Mouse (Mus musculus) erythroblast, adult 5-6 weeks (primary cell): Measurements from ENCODE around the gene Gm20737. TPM values are rescaled to one million over a fixed set of nuclear protein-coding genes. Genes with fewer than 3 reads are reported as not detected.
"Not testable (repeated sequence)": the region's sequence is repeated elsewhere in the genome, so short reads cannot be mapped to it uniquely, and the experiment has no call there.

ENCODE experiments used
- ATAC-seq: replicated peaks from 2 replicates; pipeline ENCODE4 v1.8.0; 2016; ENCODE audit warnings: moderate number of reproducible peaks, mild to moderate bottlenecking, moderate TSS enrichment, inconsistent platforms; ENCODE audit not compliant: poor library complexity, low FRiP score, severe bottlenecking
- total RNA-seq, 2 experiments: library from RNA; stranded (forward) in 1 of 2; stranded (reverse) in 1 of 2; fragments of 150-400 nt in 1 of 2; fragments of 200-764, 138-1000 nt in 1 of 2; gene quantifications; 2 replicates each; pipeline versions ENCODE4 v1.2.3 to v1.2.4; 2015 to 2017; ENCODE audit warnings: low replicate concordance in 2 of 2

Gm20737 gene
- total RNA-seq (2015; ENCODE audit: low replicate concordance) (not detected in 2 replicates), total RNA-seq (2017; ENCODE audit: low replicate concordance) (not detected in 2 replicates)

GRCm38 (mm10) chrY:10535942-10536341 lies at the start of gene Gm20737:
Gm20737 (minus strand) TSS chrY:10536042.
- not testable (repeated sequence) for ATAC-seq

GRCm38 (mm10) chrY:10553153-10553552 lies 17.3 kb upstream of the Gm20737 start, which contains the start of gene Gm21775:
Gm21775 (plus strand) TSS chrY:10553453.
- ATAC-seq = not testable (repeated sequence)

Other genes with a start within 250 kb of the Gm20737 start
- not detected in 2 replicates for gene Gm20834, start 211.5 kb downstream of the Gm20737 start, total RNA-seq (2015; ENCODE audit: low replicate concordance)
- not detected in 2 replicates for gene Gm20834, start 211.5 kb downstream of the Gm20737 start, total RNA-seq (2017; ENCODE audit: low replicate concordance)
- not detected in 2 replicates for gene Gm28510, start 123.3 kb downstream of the Gm20737 start, total RNA-seq (2015; ENCODE audit: low replicate concordance)
- not detected in 2 replicates for gene Gm28510, start 123.3 kb downstream of the Gm20737 start, total RNA-seq (2017; ENCODE audit: low replicate concordance)
- not detected in 2 replicates for gene Gm21775, start 17.4 kb upstream of the Gm20737 start, total RNA-seq (2015; ENCODE audit: low replicate concordance)
- not detected in 2 replicates for gene Gm21775, start 17.4 kb upstream of the Gm20737 start, total RNA-seq (2017; ENCODE audit: low replicate concordance)
- not detected in 2 replicates for gene Gm21900, start 80.3 kb upstream of the Gm20737 start, total RNA-seq (2015; ENCODE audit: low replicate concordance)
- not detected in 2 replicates for gene Gm21900, start 80.3 kb upstream of the Gm20737 start, total RNA-seq (2017; ENCODE audit: low replicate concordance)
- gene Gm20777, start 216.4 kb upstream of the Gm20737 start, total RNA-seq (2015; ENCODE audit: low replicate concordance) = not detected in 2 replicates
- gene Gm20777, start 216.4 kb upstream of the Gm20737 start, total RNA-seq (2017; ENCODE audit: low replicate concordance) = not detected in 2 replicates